Mouse (Mus musculus) thymus, postnatal 10 days (tissue): ENCODE measurements around the gene Tns4.

Experiments
- DNase-seq, 2 experiments: peaks; one replicate each; pipeline ENCODE4 v3.0.0; 2021; ENCODE audit warnings: low spot score in 2 of 2

Tns4 gene

GRCm38 (mm10) chr11:99047120-99047519 is 42.0 kb downstream of the Tns4 start:
- DNase-seq, result no peak

GRCm38 (mm10) chr11:99045159-99045889 is 43.8 kb downstream of the Tns4 start:
- DNase-seq, result no peak

DNA sequence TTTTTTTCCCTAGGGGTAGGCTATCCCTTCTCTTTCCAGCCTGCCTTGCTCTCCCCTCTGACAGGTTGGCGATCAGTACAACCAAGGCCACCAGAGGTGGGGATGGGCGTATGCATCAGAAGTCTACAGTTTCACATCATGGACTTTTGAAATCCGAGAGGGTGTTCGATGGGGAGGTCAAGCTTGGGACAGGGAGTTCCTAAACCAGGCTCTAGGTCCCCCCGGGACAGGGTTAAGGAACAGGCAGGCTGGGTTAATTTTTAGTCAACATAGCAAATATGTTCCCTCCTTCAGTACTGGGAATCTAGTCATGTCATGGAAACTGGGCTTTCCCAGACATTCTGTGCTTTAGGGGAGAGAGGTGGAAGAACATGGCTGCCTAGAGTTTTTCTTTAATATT is 44.8 kb downstream of the Tns4 start:
- no peak for DNase-seq

DNA sequence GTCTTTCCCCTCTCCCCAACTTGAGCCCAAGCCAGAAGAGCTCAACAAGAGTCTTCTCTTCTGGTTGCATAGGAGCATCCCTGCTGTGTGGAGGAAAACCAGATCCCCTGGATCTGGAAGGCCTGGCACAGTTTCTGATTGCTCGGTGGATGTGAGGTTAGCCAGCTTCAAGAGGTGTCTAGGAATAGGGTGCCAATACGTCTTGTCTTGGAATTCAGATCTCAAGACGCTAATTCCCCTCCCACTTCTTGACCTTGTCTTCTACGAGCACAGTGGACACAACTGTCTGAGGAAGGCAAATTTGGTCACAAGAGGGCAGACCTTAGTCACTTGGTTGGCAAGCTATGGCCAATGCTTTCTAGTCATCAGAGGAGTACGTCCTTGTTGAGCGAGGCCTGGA is 45.5 kb downstream of the Tns4 start:
- no peak for DNase-seq

GRCm38 (mm10) chr11:99042834-99043431 is 46.2 kb downstream of the Tns4 start:
- DNase-seq, result no peak

DNA sequence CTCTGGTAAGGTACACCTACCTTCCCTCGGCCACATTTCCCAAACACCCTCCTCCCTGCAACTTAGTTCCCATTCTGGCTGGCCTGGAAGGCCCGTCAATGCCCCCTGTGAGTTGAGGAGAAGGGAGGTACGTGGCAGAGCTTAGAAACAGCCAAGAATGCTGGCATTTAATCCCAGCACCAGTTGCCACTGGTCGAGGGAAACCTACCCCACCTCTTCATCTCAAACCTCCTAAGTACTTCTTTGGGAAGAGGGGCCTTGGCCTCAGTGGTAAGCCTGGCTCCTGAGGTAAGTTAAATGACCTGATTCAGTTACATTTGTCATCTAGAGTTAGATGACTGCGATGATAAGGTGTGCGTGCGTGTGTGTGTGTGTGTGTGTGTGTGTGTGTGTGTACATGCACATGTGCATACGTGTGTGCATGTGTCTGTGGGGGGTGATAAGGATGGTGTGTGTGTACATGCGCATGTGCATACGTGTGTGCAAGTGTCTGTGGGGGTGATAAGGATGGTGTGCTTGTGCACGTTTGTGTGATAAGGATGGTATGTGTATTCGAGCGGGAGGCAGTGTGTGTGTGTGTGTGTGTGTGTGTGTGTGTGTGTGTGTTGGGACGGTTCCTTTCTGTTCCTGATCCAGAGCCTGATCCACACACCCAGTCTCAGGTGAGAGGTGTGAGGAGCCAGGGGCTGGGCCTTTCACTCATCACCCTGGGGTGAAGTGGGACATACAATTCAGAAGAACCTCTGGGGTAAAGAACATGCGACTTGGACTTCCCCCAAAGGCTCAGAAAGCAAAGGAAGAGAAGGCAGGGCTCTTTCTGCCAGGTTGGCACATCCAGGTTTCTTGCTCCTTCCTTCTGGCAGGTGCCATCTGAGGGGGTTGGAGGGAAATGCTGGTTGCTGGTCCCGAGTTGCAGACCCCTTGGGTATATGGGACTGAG is 47.0 kb downstream of the Tns4 start:
- DNase-seq, result no peak

GRCm38 (mm10) chr11:99041051-99041729 is 47.9 kb downstream of the Tns4 start, which contains the start of gene Igfbp4:
Gene Igfbp4 (plus strand): TSS chr11:99041244.
- DNase-seq, result peak in 1 of 2 experiments; percentile 36

DNA sequence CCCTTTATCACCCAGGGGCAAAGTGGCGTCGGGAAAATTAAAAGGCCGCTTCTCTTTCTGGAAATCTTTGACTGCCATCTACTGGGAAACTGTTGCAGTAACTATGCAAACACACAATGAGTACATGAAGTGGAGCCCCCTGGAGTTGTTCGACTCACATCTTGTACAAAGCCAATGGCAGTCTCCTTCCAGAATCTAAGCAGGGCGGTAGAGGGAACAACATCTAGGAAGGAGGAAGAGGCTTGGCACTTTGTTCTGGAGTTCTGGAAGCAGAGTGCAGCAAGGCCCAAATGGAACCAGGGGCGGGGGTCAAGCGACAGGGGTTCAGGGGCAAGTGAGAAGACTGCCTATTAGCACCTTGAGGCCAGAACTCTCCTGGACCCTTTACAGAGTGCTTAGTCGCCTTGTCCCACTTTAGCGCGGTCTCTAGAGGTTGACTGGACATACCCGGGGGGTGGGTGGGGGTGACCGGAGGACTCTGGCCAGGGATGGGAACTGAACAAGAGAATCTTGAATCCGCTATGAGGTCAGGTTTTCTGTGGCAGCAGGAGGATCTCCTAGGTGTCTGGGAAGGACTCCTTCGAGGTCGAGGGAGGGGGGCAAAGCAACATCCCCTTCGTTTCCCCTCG is 48.6 kb downstream of the Tns4 start:
- no peak for DNase-seq

DNA sequence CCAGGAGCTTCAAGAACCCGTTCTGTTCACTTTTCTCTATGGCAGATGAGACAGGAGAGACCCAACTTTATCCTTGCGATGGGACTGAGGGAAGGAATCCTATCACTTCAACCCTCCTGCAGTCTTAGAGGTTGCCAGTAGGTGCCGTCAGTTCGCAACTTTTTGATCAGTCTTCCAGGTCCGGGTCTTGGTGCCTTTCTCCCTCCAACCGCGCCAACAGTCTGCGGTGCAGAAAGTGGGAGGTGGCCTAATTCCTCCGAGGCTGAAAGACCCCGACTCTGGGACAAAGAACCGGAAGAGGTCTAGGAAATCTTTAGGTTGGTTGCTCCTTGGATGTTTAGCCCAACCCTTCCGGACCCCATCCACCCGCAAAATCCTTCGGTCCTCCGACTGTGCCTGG is 49.3 kb downstream of the Tns4 start:
- peak; percentile 63 to 72 for DNase-seq

GRCm38 (mm10) chr11:99036254-99036653 is 52.9 kb downstream of the Tns4 start:
- DNase-seq, result no peak

DNA sequence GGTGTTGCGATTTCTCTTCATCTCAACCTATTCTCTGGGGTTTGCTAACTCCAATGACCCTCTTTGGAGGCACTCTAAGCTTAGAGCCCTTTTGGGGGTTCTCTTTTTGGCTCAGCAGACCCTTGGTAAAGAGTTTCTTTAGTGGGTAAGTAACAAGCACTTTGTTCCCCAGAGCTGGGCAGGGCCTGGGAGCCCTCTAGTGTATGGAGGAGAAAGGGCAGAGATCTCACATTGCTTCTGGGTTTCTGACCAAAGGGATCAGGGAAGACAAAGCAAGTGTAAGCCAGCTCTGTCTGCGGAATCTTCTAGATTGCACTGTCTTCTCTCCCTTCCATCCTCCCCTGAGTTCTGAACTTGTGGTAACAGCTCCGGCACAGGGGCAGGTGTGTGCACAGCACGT is 53.8 kb downstream of the Tns4 start:
- DNase-seq, result no peak

DNA sequence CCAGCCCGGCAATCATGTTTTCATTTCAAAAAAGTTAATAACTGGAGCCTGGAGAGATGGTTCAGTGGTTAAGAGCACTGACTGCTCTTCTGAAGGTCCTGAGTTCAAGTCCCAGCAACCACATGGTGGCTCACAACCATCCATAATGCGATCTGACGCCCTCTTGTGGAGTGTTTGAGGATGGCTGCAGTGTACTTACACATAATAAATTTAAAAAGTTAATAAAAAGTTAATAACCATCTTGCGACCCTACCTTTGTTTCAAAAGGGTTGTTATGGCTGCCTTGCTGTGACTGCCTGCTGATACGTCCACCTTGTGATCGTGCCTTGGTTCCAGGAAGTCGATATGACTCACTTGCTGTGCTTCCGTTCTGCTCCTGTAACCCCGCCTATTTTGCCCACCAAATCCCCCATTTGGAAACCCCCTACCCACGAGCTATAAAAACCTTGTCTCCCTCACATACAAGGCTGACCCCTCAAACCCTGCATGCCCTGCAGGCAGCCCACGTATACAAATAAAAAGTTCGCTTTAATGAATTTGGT is 62.1 kb downstream of the Tns4 start:
- no peak for DNase-seq

DNA sequence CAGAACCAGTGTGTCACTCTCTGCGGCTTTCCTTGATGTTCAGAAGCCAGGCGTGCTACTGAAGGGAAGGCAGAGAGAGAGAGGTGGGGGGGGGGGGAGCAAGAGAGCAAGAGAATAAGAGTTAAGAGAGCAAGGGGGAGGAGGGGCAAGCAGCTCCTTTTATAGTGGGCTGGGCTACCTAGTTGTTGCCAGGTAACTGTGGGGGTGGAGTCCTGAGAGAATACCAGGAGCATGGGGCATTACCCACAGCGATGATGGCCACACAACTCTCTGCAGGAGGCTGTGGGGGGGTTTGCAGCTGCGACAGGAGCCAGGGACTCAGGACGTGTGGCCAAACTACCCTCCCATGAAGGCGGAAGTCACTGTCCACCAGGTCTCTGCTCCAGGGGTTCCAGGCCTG is 63.2 kb downstream of the Tns4 start:
- no peak for DNase-seq

DNA sequence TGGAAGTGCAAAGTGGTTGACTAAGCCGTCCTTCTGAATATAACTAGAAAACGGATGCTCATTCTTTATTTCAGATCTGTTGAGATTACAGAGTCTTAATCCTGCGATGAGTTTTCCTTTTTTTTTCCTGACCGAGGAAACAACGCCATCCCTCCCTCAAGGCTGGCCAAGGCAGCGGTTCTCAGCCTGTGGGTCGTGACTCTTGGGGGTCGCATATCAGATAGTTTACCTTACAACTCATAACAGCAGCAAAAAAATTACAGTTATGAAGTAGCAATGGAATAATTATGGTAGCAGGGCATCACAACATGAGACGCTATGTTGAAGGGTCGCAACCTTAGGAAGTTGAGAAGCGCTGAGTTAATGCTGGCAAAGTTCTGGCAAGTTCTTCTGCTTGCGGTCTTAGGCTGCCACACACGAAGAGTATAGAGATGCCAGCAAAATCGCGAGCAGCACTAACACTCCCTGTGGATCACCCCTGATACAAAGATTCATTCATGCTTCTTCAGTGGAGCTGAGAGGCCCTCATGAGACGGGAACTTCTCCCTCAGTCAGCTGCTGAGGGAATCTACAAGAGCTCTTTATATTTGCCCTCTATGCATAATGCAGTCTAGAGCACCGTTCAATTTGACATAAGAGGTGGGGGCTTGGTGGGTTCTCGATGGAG is 64.5 kb downstream of the Tns4 start:
- DNase-seq, result no peak

GRCm38 (mm10) chr11:99023500-99024467 is 65.3 kb downstream of the Tns4 start, which contains the start of gene Top2a:
Gene Top2a (minus strand): TSS chr11:99024189.
- DNase-seq, result peak; percentile 90 to 93

DNA sequence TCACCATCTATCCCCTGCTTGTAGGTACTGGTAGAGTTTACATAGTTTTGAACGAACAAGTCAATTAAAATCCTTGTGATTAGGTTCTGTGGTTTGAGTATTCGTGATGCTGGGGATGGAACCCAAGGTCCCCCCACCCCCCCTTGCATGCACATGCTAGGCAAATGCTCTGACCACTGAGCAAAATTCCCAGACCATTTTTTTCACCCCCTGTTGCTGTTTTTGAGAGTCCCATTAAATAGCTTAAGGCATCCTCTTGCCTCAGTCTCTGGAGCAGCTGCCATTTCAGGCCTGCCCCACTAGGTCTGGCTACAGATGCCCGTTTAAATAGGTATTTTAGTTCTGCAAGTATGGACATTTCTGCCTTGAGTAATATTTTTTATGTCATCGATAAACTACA is 66.0 kb downstream of the Tns4 start:
- no peak for DNase-seq

DNA sequence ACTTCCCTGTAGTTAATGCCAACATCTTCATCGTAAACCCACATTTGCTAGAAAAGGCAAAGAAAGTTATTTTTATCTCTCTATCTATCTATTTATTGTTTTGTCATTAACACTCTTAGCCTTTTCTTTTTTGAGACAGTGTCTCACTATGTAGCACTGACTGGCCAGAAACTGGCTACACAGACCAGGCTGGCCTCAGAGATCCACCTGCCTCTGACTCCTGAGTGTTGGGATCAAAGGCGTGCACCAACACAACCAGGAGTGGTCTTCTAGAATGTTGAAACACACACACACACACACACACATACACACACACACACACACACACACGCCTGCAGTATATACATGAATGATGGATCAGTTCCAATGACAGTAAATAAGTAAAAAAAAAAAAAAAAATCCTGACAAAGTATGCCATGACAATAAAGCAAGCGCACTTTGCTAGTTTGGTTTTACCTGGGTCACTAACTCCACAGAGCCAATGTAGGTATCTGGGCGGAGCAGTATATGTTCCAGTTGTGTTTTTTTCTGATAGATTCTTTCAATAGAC is 66.6 kb downstream of the Tns4 start:
- no peak for DNase-seq

- no peak for DNase-seq
Observed at GRCm38 (mm10) chr11:99019844-99020243, 69.3 kb downstream of the Tns4 start.
